Mouse (Mus musculus) stomach, embryonic 14.5 days (tissue): Measurements from ENCODE around the gene Il17re. TPM values are rescaled to one million over a fixed set of nuclear protein-coding genes. Genes with fewer than 3 reads are reported as not detected.
A peak's percentile ranks its signal among the peaks of the same experiment; 100 is the strongest.

Source experiments
- ATAC-seq: fragments of 200-750 bp; cut with Nextera tagmentation; 2 replicates; pipeline ENCODE4 v1.8.0; 2017; ENCODE audit warnings: low read depth, moderate TSS enrichment; ENCODE audit not compliant: insufficient number of reproducible peaks, insufficient read depth, low FRiP score
- H3K27ac ChIP-seq: fragments of 300-500 bp; sonication (generic); 2 replicates; pipeline ENCODE4 v1.5.1; 2014; ENCODE audit warnings: mild to moderate bottlenecking, low read length, moderate library complexity, mixed read lengths
- H3K27me3 ChIP-seq: fragments of 300-500 bp; sonication (generic); 2 replicates; pipeline ENCODE4 v1.6.1; 2014; ENCODE audit warnings: low read length, control low read depth, mixed read lengths; ENCODE audit not compliant: control insufficient read depth, insufficient read depth
- H3K36me3 ChIP-seq: fragments of 300-500 bp; sonication (generic); 2 replicates; pipeline ENCODE4 v1.6.1; 2014; ENCODE audit warnings: mild to moderate bottlenecking, control low read depth, low read length, moderate library complexity, mixed read lengths; ENCODE audit not compliant: control insufficient read depth, insufficient read depth
- H3K4me1 ChIP-seq: fragments of 300-500 bp; sonication (generic); 2 replicates; pipeline ENCODE4 v1.6.1; 2014; ENCODE audit warnings: low read length, control low read depth, mixed read lengths; ENCODE audit not compliant: control insufficient read depth, insufficient read depth
- H3K4me2 ChIP-seq: fragments of 300-500 bp; sonication (generic); replicated peaks from 2 replicates; pipeline ENCODE4 v1.6.1; 2014; ENCODE audit warnings: low read depth, low read length, control low read depth
- H3K4me3 ChIP-seq: fragments of 300-500 bp; sonication (generic); 2 replicates; pipeline ENCODE4 v1.5.1; 2014; ENCODE audit warnings: low read depth, low read length, control low read depth
- H3K9ac ChIP-seq: fragments of 300-500 bp; sonication (generic); replicated peaks from 2 replicates; pipeline ENCODE4 v1.6.1; 2014; ENCODE audit warnings: low read depth, mild to moderate bottlenecking, control low read depth, low read length, moderate library complexity, mixed read lengths
- H3K9me3 ChIP-seq: fragments of 300-500 bp; sonication (generic); 2 replicates; pipeline ENCODE4 v1.6.1; 2016; ENCODE audit warnings: low read depth, low read length, control low read depth; ENCODE audit not compliant: control insufficient read depth
- WGBS: fragments of 180-500 bp; shearing (Covaris S2); extraction: QIAGEN DNeasy Blood & Tissue Kit; methylation state at CpG from one replicate; pipeline ENCODE4 v1.1.7; 2014; 5-methylcytosine and 5-hydroxymethylcytosine counted together
- polyA plus RNA-seq: library from polyadenylated mRNA; unstranded; fragments of >200 nt; fragmentation: Nextera tagmentation; extraction: Ambion mirVana; gene quantifications from 2 replicates; pipeline ENCODE4 v1.2.1, GENCODE M21; 2014

Il17re gene
- polyA plus RNA-seq, 1 experiment from 2014 or later: 19.8 TPM

DNA sequence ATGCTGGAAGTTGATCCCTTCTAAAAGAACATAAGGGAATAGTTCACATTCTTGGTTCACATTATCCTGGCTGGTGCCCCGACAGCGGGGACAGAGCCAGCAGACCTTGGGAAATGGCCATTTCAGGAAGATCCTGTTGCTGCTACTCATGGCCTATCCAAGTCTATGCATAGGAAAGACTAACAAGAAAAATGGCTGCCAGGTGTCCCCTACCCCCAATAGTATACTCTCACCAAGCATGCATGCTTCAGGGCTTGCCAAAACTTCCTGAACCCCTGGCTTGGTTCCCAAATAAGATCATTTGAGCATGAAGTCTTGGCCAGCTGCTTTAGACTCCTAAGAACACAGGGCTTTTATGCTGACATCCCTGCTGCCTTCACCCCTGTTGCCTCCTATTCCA is 6.4 kb upstream of the Il17re start:
- no peaks in the 10 kb centered on the region for H3K27me3 ChIP-seq
- no peak overlapping the region for H3K27ac ChIP-seq
- no peaks in the 10 kb centered on the region for H3K9me3 ChIP-seq
- peaks cover 14% of the 10 kb centered on the region for H3K36me3 ChIP-seq
- H3K4me3 ChIP-seq: no peak overlapping the region
- H3K4me1 ChIP-seq: no peaks in the 10 kb centered on the region
- no peak overlapping the region for H3K9ac ChIP-seq
- H3K4me2 ChIP-seq: no peak overlapping the region
- 70% methylated on average over 2 of the region's 2 CpGs for WGBS
- ATAC-seq: no peak

DNA sequence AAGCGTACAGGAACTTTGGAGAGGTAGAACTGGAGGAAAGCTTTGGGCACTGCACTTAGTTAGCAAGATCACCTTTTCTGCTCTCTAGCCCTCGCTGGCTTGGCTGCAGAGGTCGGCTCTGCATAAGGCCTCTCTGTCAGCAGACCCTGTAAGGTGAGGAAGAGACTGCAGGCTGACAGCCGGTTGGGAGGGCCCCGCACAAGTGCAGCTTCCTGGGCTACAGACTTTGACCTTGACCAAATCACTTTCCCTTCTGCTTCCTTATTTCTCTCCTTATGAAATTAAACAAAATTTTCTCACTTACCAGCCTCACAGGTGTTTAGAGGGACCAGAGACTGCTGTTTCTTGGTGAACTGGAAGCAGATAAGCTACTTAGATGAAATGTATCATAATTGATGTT is 3.3 kb upstream of the Il17re start:
- no peak for ATAC-seq
- no peaks in the 10 kb centered on the region for H3K27me3 ChIP-seq
- H3K27ac ChIP-seq: no peak overlapping the region
- no peak overlapping the region for H3K4me3 ChIP-seq
- H3K36me3 ChIP-seq: no peaks in the 10 kb centered on the region
- H3K9ac ChIP-seq: no peak overlapping the region
- no peaks in the 10 kb centered on the region for H3K9me3 ChIP-seq
- WGBS: 55% methylated on average over 5 of the region's 5 CpGs
- H3K4me1 ChIP-seq: peaks cover 2% of the 10 kb centered on the region; the same call in 1 of the 2 replicates
- H3K4me2 ChIP-seq: no peak overlapping the region

DNA sequence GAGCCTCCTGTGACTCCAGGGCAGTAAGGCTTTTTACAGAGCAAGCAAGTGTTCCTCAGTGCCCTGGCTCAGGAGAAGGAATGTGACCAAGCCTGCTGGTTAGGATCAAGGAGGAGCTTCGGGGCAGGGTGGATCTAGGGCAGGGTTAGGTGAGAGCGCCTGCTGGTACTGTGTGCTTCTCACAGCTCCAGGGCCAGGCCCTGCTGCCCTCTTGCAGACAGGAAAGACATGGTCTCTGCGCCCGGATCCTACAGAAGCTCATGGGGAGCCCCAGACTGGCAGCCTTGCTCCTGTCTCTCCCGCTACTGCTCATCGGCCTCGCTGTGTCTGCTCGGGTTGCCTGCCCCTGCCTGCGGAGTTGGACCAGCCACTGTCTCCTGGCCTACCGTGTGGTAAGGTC is 351 bp downstream of the Il17re start:
- H3K4me3 ChIP-seq: peak overlapping the region; percentile 15; the same call in 1 of the 2 replicates
- WGBS: 53% methylated on average over 10 of the region's 10 CpGs
- peak overlapping the region; percentile 52; the same call in 1 of the 2 replicates for H3K27ac ChIP-seq
- no peaks in the 10 kb centered on the region for H3K27me3 ChIP-seq
- peaks cover 2% of the 10 kb centered on the region; the same call in 1 of the 2 replicates for H3K4me1 ChIP-seq
- H3K4me2 ChIP-seq: peak overlapping the region; percentile 30
- H3K9me3 ChIP-seq: no peaks in the 10 kb centered on the region
- no peak overlapping the region for H3K9ac ChIP-seq
- peak; percentile 92 for ATAC-seq
- no peaks in the 10 kb centered on the region for H3K36me3 ChIP-seq

DNA sequence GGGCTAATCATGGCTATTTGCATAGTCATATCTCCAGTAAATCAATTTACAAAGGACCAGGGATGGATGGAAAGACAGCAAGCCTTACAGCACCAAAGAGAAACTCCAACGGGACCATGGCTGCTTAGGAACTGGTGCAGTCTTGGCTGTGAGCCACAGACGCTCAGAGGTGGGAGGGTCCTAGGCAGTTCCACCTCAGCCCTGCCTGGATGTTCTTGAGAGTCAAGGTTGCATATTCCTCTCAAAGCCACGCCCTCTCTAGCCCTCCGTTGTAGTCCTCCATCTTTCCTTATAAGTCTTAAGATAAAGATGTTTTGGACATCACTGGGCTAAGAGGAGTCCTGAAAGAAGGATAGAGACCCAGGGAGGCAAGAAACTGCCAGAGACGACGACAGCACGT is 5.8 kb downstream of the Il17re start:
- no peak for ATAC-seq
- 66% methylated on average over 7 of the region's 7 CpGs for WGBS
- no peaks in the 10 kb centered on the region for H3K36me3 ChIP-seq
- no peak overlapping the region for H3K27ac ChIP-seq
- H3K4me3 ChIP-seq: no peak overlapping the region
- H3K4me1 ChIP-seq: no peaks in the 10 kb centered on the region
- H3K4me2 ChIP-seq: no peak overlapping the region
- H3K9ac ChIP-seq: no peak overlapping the region
- no peaks in the 10 kb centered on the region for H3K9me3 ChIP-seq
- H3K27me3 ChIP-seq: no peaks in the 10 kb centered on the region

DNA sequence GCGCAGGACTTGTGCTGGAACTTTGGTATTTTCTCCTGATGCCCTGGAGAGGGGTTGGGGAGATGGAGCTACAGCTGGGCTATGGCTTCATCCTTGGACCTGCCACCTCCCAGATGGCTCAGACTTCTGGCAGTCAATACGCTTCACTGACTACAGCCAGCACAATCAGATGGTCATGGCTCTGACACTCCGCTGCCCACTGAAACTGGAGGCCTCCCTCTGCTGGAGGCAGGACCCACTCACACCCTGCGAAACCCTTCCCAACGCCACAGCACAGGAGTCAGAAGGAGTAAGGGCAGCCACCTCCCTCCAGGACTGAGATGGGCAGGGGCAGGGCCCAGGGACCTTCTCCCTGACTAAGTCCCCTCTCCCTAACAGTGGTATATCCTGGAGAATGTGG is 7.3 kb downstream of the Il17re start:
- no peak overlapping the region for H3K9ac ChIP-seq
- 0 out of 2 replicates have a peak, but pooled peaks cover 3% of the 10 kb centered on the region for H3K27me3 ChIP-seq
- H3K27ac ChIP-seq: no peak overlapping the region
- H3K4me3 ChIP-seq: no peak overlapping the region
- WGBS: 54% methylated on average over 5 of the region's 5 CpGs
- no peak overlapping the region for H3K4me2 ChIP-seq
- H3K4me1 ChIP-seq: peaks cover 7% of the 10 kb centered on the region; the same call in 1 of the 2 replicates
- no peak for ATAC-seq
- no peaks in the 10 kb centered on the region for H3K9me3 ChIP-seq
- H3K36me3 ChIP-seq: no peaks in the 10 kb centered on the region

DNA sequence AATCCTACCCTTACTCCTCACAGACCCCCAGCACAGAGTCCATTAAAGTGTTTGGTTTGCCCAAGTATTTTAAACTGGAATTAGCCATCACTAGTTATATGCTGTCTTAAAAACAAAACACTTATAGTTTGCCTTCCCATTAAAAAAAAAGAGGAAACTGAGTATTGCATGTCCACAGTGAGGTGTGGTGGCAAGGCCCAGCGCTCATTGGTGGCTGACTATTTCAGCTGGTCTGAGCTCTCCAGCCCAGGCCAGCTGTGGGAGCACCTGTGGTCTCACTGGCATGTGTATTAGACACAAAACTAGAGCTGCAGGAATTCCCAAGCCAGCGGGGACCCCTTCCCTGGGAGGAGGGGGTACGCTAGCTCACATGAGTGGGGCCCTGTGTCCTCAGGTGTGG is 10.2 kb downstream of the Il17re start:
- Histone ChIP-seq H3K9ac (no peak overlapping the region), H3K27me3 (0 out of 2 replicates have a peak, but pooled peaks cover 3% of the 10 kb centered on the region), H3K4me2 (no peak overlapping the region), H3K9me3 (no peaks in the 10 kb centered on the region), H3K36me3 (no peaks in the 10 kb centered on the region), H3K27ac (no peak overlapping the region), H3K4me3 (no peak overlapping the region), H3K4me1 (peaks cover 17% of the 10 kb centered on the region; the same call in 1 of the 2 replicates)
- 76% methylated on average over 3 of the region's 3 CpGs for WGBS
- ATAC-seq: no peak

DNA sequence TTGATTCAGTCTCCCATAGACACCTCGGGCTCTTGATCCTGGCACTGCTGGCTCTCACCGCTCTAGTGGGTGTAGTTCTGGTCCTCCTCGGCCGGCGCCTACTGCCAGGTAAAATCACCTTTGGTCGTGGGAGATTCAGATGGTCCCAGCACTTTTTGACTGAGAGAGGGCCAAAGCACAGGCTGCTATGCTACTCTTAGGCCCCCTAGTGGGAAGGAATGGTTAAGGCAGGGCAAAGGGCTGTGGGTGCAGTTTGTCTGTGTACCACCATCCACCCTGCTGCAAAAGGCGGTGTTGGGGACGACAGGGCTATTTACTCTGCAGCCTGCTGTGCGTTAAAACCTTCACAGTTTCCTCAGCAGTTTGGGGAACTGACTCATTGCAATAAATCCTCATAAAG is 10.7 kb downstream of the Il17re start:
- ATAC-seq: peak; percentile 67; the same call in 1 of the 2 replicates
- Histone ChIP-seq H3K4me1 (peaks cover 17% of the 10 kb centered on the region; the same call in 1 of the 2 replicates), H3K27ac (no peak overlapping the region), H3K4me3 (peak overlapping the region; percentile 29), H3K36me3 (no peaks in the 10 kb centered on the region), H3K4me2 (peak overlapping the region; percentile 69), H3K27me3 (0 out of 2 replicates have a peak, but pooled peaks cover 3% of the 10 kb centered on the region), H3K9me3 (no peaks in the 10 kb centered on the region), H3K9ac (0 out of 2 replicates have a peak overlapping the region, but pooled peaks have one; percentile 14)
- 13% methylated on average over 9 of the region's 9 CpGs for WGBS

DNA sequence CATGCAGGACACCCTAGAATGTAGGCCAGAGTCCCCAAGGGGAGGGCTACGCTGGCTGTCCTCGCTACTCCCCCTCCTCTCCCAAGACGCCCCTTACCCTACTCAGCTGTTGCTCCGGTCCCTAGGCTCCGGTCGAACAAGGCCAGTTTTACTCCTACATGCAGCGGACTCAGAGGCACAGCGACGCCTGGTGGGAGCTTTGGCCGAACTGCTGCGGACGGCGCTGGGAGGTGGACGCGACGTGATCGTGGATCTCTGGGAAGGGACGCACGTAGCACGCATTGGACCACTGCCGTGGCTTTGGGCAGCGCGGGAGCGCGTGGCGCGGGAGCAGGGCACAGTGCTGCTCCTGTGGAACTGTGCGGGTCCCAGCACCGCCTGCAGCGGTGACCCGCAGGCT is 11.1 kb downstream of the Il17re start:
- Histone ChIP-seq H3K27ac (no peak overlapping the region), H3K9me3 (no peaks in the 10 kb centered on the region), H3K27me3 (0 out of 2 replicates have a peak, but pooled peaks cover 3% of the 10 kb centered on the region), H3K9ac (peak overlapping the region; percentile 14; the same call in 1 of the 2 replicates), H3K4me1 (peaks cover 17% of the 10 kb centered on the region; the same call in 1 of the 2 replicates), H3K36me3 (no peaks in the 10 kb centered on the region), H3K4me3 (peak overlapping the region; percentile 29), H3K4me2 (peak overlapping the region; percentile 69)
- ATAC-seq: peak; percentile 51; the same call in 1 of the 2 replicates
- 2% methylated on average over 31 of the region's 31 CpGs for WGBS
